Mouse (Mus musculus) forebrain, embryonic 12.5 days (tissue): ENCODE measurements around the gene Rora. TPM values are rescaled to one million over a fixed set of nuclear protein-coding genes. Genes with fewer than 3 reads are reported as not detected.
A peak's percentile ranks its signal among the peaks of the same experiment; 100 is the strongest.

ENCODE experiments used
- ATAC-seq: fragments of 200-750 bp; cut with Nextera tagmentation; 2 replicates; pipeline ENCODE4 v1.8.0; 2017; ENCODE audit warnings: moderate TSS enrichment; ENCODE audit not compliant: low FRiP score
- H3K27ac ChIP-seq: fragments of 300-500 bp; sonication (generic); 2 replicates; pipeline ENCODE4 v1.5.1; 2016; ENCODE audit warnings: mild to moderate bottlenecking
- H3K27me3 ChIP-seq: fragments of 300-500 bp; sonication (generic); 2 replicates; pipeline ENCODE4 v1.6.1; 2016; ENCODE audit warnings: mild to moderate bottlenecking
- H3K36me3 ChIP-seq: fragments of 300-500 bp; sonication (generic); replicated peaks from 2 replicates; pipeline ENCODE4 v1.6.1; 2016; ENCODE audit warnings: mild to moderate bottlenecking
- H3K4me1 ChIP-seq: fragments of 300-500 bp; sonication (generic); 2 replicates; pipeline ENCODE4 v1.6.1; 2016
- H3K4me2 ChIP-seq: fragments of 300-500 bp; sonication (generic); 2 replicates; pipeline ENCODE4 v1.6.1; 2016; ENCODE audit warnings: mild to moderate bottlenecking, moderate library complexity
- H3K4me3 ChIP-seq: fragments of 300-500 bp; sonication (generic); replicated peaks from 2 replicates; pipeline ENCODE4 v1.5.1; 2016; ENCODE audit warnings: mild to moderate bottlenecking
- H3K9ac ChIP-seq: fragments of 300-500 bp; sonication (generic); 2 replicates; pipeline ENCODE4 v1.6.1; 2016; ENCODE audit warnings: mild to moderate bottlenecking
- H3K9me3 ChIP-seq: fragments of 300-500 bp; sonication (generic); 2 replicates; pipeline ENCODE4 v1.6.1; 2016
- WGBS: fragments of 180-500 bp; shearing (Covaris S2); methylation state at CpG from one replicate; pipeline ENCODE4 v1.1.7; 2016; 5-methylcytosine and 5-hydroxymethylcytosine counted together
- polyA plus RNA-seq: library from polyadenylated mRNA; unstranded; fragments of >200 nt; fragmentation: Nextera tagmentation; extraction: Ambion mirVana; gene quantifications from 2 replicates; pipeline ENCODE4 v1.2.1, GENCODE M21; 2016

Rora gene
- polyA plus RNA-seq, 1 experiment from 2014 or later = 7.3 TPM

DNA sequence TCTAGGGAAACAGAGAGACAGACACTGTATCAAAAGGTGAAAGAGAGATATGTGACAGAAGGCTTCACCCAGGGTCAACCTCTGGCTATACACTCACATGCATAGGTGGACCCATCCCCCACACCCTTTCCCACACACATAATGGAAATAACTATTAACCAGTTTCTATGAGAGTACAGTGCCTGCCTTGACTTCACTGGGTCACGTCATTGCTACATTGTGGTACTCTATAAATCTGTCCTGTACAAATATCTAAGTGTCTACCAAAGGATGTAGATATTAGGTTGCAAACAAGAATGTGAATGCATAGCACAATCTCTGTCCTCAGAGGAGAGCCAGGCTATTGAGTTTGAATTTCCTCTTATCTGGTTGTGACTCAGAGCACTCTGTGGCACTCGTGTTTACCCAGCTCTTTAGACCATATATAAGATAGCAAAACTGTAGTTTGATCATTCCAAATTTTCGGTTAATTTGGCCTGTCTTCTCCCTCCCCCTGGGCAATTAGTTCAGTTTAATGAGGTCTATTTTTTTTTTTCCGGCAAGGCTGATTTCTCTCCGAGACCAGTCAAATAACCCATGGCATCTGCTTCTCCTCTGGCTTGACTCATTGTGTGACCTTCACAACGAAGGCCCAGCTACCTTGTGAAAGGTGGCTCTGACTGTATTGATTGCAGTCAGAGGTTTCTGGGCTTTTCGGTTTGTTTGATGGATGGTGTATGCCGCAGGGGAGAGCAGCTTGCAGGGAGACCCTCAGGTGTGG is 502.4 kb downstream of the Rora start:
- Histone ChIP-seq H3K4me1 (no peaks in the 10 kb centered on the region), H3K27me3 (no peaks in the 10 kb centered on the region), H3K4me2 (no peak overlapping the region), H3K9ac (no peak overlapping the region), H3K27ac (no peak overlapping the region), H3K4me3 (no peak overlapping the region), H3K9me3 (no peaks in the 10 kb centered on the region), H3K36me3 (no peaks in the 10 kb centered on the region)
- no peak for ATAC-seq
- WGBS = 76% methylated on average over 8 of the region's 8 CpGs

DNA sequence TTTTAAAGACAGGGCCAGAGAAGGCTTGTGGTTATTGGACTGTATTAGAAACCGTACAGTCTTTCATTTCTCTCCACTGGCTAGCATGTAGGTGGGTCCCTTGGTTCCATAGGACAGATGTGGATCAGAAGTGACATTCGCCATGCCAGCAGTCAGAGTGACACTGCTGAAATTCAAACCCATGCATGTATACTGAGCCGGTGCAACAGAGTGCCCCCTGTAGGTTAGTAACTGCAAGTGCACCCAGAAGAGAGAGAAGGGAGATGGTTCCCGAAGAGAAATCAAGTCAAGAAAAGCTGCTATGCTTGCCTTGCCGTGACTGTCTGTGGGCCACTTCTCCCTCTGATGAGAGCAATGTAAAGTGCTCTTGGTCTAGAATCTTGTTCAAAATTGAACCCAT is 507.2 kb downstream of the Rora start:
- Histone ChIP-seq H3K27ac (no peak overlapping the region), H3K9ac (no peak overlapping the region), H3K4me2 (no peak overlapping the region), H3K4me3 (no peak overlapping the region), H3K36me3 (no peaks in the 10 kb centered on the region), H3K9me3 (no peaks in the 10 kb centered on the region), H3K4me1 (no peaks in the 10 kb centered on the region), H3K27me3 (no peaks in the 10 kb centered on the region)
- no peak for ATAC-seq
- WGBS = 88% methylated on average over 5 of the region's 5 CpGs

DNA sequence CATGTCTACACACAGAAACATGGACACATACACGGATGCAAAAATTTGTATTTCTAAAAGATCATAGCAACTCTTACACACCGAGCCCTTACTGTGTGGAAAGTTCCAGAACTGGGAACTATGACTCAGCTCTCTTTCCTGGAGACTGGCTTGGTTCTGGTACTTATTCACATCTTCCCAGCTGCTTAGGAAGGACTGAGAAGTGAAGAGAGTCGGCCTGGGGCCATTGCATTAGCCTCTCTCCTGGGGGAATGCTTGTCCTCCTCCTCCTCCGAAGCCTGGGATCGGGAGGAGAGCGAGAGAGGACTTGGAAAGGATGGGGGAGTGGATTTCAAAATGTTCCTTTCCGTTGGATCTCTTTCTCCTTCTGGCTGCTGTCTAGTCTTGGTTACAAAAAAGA is 511.1 kb downstream of the Rora start:
- Histone ChIP-seq H3K4me3 (no peak overlapping the region), H3K27me3 (no peaks in the 10 kb centered on the region), H3K9me3 (no peaks in the 10 kb centered on the region), H3K27ac (no peak overlapping the region), H3K9ac (no peak overlapping the region), H3K36me3 (no peaks in the 10 kb centered on the region), H3K4me2 (no peak overlapping the region), H3K4me1 (no peaks in the 10 kb centered on the region)
- no peak for ATAC-seq
- 70% methylated on average over 7 of the region's 7 CpGs for WGBS

DNA sequence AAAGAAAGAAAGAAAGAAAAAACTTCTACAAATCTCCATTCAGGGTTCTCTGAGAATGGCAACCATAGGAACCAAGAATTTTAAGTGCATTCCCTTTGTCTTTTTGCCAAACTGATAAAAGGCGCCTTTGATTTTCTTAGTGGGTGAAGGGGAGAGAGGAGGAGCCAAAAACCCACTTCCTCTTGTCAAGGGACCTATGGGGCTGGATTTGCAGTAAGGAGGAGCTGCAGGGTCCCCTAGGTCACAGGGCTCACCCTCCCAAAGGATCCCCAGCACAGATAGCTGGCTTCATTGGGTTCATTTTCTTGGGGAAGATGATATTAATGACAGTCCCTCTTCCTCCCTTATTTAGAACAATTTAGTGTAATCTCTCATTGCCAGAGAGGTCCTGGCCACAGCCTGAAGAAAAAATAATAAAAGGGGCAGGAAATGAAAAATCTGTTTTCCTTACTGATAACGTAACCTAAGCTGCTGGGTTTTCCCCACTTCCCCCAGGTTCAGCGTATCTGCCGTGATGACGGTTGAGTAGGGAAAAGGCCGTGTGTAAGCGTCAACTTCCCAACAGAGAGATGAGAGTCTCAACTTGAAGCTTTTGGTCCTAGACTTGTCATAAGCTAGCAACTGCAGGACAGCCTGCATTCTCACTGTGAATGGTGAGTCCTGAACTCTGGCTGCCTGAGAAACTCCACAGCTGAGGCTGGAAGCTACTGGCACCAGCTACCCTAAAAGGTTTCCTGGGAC is 511.7 kb downstream of the Rora start:
- no peaks in the 10 kb centered on the region for H3K36me3 ChIP-seq
- H3K9ac ChIP-seq = no peak overlapping the region
- no peak overlapping the region for H3K4me2 ChIP-seq
- H3K27me3 ChIP-seq = no peaks in the 10 kb centered on the region
- no peaks in the 10 kb centered on the region for H3K9me3 ChIP-seq
- WGBS = 87% methylated on average over 7 of the region's 7 CpGs
- ATAC-seq = no peak
- no peaks in the 10 kb centered on the region for H3K4me1 ChIP-seq
- no peak overlapping the region for H3K27ac ChIP-seq
- no peak overlapping the region for H3K4me3 ChIP-seq

DNA sequence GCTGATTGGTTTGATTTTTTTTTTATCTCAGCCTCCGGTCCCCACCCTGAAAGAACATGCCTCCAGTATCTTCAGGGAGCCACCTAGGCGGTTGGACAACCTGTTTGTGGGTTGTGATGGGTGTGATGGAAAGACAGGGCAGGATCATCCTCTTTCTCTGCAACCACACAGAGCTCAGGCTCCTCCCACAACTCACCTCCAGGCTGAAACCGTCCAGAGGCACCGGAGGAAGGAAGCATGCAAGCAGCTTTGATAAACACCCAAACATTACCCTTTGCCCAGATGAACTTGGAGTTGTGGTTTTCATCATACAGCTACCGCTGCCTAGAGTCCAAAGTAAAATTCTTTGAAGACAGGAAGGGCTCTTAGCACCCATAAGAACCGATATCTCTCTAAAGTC is 520.5 kb downstream of the Rora start:
- Histone ChIP-seq H3K27me3 (no peaks in the 10 kb centered on the region), H3K9me3 (no peaks in the 10 kb centered on the region), H3K9ac (no peak overlapping the region), H3K4me3 (no peak overlapping the region), H3K4me2 (no peak overlapping the region), H3K4me1 (no peaks in the 10 kb centered on the region), H3K36me3 (no peaks in the 10 kb centered on the region), H3K27ac (no peak overlapping the region)
- ATAC-seq = no peak
- 79% methylated on average over 6 of the region's 6 CpGs for WGBS

DNA sequence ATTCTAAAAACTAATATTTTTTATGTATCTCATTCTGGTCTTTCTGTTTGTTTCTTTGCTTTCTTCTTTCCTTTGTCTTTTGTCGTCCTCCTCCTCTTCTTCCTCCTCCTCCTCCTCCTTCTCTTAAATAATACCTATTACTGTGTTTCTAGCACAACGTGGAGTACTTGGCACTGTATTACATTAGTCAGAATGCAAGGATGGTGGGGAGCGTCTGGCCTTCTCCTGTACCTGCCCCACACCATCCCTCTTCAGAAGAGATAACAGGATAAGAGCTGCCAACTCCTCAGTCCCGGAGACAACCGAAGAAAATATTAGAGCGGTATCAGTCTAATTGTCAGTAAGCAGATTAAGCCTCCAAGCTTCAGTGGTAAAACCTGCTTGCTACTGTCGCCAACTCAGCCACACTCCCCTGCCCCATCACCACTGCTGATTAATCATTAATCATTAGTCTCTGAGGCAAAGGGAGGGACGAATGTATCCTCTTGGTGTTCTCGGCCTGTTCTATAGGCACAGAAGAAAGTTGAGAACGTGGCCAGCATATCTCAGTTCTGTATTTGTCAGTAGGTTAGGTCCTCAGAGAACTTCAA is 521.0 kb downstream of the Rora start:
- Histone ChIP-seq H3K4me1 (no peaks in the 10 kb centered on the region), H3K4me2 (no peak overlapping the region), H3K27ac (no peak overlapping the region), H3K36me3 (no peaks in the 10 kb centered on the region), H3K27me3 (no peaks in the 10 kb centered on the region), H3K9ac (no peak overlapping the region), H3K4me3 (no peak overlapping the region), H3K9me3 (no peaks in the 10 kb centered on the region)
- 82% methylated on average over 10 of the region's 10 CpGs for WGBS
- no peak for ATAC-seq

DNA sequence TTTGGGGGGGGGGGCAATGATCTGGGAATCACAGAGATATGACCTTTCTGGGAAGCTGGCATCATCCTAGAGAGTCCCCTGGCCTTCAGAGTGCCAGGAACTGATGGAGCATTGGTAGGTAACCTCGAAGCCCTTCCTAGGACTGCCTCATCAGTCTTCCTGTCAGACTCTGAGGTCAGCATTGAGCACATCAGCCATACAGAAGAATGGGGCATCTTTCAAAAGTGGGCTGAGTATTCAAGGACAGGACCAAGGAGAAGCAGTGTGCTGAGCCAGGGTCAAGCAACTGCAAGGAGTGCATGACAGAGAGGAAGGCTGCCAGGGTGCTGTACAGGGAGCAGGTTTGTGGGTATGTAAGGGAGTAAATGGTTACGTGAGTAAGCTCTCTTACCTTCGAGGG is 523.4 kb downstream of the Rora start:
- Histone ChIP-seq H3K27ac (no peak overlapping the region), H3K4me1 (no peaks in the 10 kb centered on the region), H3K36me3 (no peaks in the 10 kb centered on the region), H3K4me2 (no peak overlapping the region), H3K9me3 (no peaks in the 10 kb centered on the region), H3K27me3 (no peaks in the 10 kb centered on the region), H3K9ac (no peak overlapping the region), H3K4me3 (no peak overlapping the region)
- no peak for ATAC-seq
- WGBS = 96% methylated on average over 3 of the region's 3 CpGs

DNA sequence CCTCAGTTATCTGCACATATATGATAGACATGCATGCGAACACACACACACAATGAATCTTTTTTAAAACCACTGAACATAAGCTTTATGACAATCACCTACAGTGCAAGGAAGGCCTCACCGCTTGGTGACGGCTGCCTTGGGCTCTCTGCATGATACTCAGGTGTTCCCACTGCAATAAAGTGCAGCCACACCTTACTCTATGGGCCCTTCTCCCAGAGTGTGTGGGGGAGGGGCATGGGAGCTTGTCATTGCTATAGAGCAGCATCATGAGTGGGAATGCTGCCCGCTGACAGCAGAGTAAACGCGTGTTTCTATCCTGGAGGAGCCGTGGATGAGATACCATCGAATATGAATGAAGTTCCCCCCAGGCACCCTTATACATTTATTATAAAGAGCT is 525.6 kb downstream of the Rora start:
- H3K27me3 ChIP-seq = no peaks in the 10 kb centered on the region
- H3K9ac ChIP-seq = no peak overlapping the region
- H3K4me3 ChIP-seq = no peak overlapping the region
- 95% methylated on average over 8 of the region's 8 CpGs for WGBS
- no peak overlapping the region for H3K4me2 ChIP-seq
- no peak overlapping the region for H3K27ac ChIP-seq
- H3K9me3 ChIP-seq = no peaks in the 10 kb centered on the region
- H3K4me1 ChIP-seq = no peaks in the 10 kb centered on the region
- ATAC-seq = no peak
- H3K36me3 ChIP-seq = no peaks in the 10 kb centered on the region

DNA sequence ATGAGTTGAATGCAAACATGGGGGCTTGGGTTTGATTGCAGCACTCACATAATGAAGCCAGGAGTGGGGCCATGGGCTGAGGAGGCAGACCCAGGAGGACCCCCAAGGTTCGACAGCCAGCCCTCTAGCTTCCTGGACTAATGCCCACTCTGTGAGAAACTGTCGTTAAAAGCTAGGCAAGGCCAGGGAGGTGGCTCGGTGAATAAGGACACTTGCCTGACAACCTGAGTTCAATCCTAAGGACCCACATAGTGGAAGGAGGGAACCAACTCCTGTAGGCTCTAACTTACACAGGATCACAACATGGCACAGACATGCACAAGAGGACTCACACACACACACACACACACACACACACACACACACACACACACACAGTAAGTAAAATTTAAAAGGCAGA is 527.4 kb downstream of the Rora start:
- Histone ChIP-seq H3K4me3 (no peak overlapping the region), H3K27me3 (no peaks in the 10 kb centered on the region), H3K36me3 (no peaks in the 10 kb centered on the region), H3K9me3 (no peaks in the 10 kb centered on the region), H3K27ac (0 out of 2 replicates have a peak overlapping the region, but pooled peaks have one; percentile 13), H3K4me2 (no peak overlapping the region), H3K9ac (no peak overlapping the region), H3K4me1 (peaks cover 3% of the 10 kb centered on the region; the same call in 1 of the 2 replicates)
- 45% methylated on average over 3 of the region's 3 CpGs for WGBS
- no peak for ATAC-seq

DNA sequence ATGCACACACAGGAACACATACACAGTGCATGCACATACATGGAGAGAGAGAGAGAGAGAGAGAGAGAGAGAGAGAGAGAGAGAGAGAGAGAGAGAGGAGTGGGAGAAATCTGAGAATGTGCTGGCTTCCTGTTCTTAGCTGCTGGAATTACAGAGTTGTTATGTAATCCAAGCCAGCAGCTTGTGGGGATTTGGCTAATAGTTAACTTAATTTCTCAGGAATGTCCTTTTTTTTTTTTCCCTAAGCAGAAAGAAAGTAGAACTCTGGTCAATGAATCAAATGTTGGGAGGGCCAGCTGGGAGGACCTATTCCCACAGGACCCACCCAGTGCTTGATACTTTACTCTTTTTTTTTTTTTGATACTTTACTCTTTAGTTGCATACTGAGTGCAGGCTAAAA is 527.8 kb downstream of the Rora start:
- no peaks in the 10 kb centered on the region for H3K27me3 ChIP-seq

DNA sequence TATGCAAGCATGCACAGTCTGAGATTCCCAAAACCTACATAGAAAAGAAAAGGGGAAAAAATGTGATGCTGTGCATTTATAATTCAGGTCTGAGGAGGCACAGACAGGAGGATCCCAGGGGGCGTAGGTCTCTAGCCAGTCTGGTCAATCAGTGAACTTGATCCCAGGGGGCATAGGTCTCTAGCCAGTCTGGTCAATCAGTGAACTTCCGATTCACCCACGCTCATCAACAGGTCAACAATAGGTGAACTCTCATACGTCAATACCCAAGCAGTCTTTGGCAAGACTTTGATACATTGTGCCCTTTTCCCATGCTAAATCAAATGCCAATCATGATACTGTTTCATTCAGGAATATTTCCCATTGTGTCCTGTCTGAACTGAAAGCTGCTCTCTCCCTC is 530.3 kb downstream of the Rora start:
- no peak overlapping the region for H3K4me3 ChIP-seq
- H3K36me3 ChIP-seq = no peaks in the 10 kb centered on the region
- no peak overlapping the region for H3K9ac ChIP-seq
- WGBS = 72% methylated on average over 4 of the region's 4 CpGs
- H3K4me1 ChIP-seq = peaks cover 3% of the 10 kb centered on the region; the same call in 1 of the 2 replicates
- H3K27ac ChIP-seq = no peak overlapping the region
- no peaks in the 10 kb centered on the region for H3K9me3 ChIP-seq
- H3K4me2 ChIP-seq = no peak overlapping the region
- no peaks in the 10 kb centered on the region for H3K27me3 ChIP-seq
- ATAC-seq = no peak

More for the DNA sequence above, 527.8 kb downstream of the Rora start:
- Histone ChIP-seq H3K9me3 (no peaks in the 10 kb centered on the region), H3K4me2 (no peak overlapping the region), H3K36me3 (no peaks in the 10 kb centered on the region), H3K4me3 (no peak overlapping the region), H3K27ac (no peak overlapping the region), H3K9ac (no peak overlapping the region), H3K4me1 (peaks cover 3% of the 10 kb centered on the region; the same call in 1 of the 2 replicates)
- ATAC-seq = no peak

DNA sequence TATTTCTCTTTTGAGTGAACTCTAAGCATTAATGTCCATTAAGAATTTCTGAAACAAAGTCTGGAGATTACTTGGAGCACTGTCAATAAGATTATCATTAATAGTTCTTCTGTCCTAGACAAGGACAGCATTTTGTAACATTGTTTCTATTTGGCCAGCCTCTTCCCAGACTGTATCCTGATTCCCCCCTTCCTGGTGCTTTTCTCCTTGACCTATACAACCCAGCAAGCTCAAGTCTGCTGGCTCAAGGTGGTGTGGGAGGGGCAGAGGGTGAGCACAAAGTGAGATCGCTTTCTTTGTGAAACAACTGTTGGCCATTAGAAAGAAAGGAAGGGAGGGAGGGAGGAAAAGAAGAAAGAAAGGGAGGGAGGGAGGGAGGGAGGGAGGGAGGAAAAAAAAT is 537.1 kb downstream of the Rora start:
- no peak for ATAC-seq
- 17% methylated on average over 1 of the region's 1 CpGs for WGBS

More for the DNA sequence above, 537.1 kb downstream of the Rora start:
- H3K27me3 ChIP-seq = no peaks in the 10 kb centered on the region
- no peaks in the 10 kb centered on the region for H3K36me3 ChIP-seq
- no peaks in the 10 kb centered on the region for H3K9me3 ChIP-seq
- H3K4me1 ChIP-seq = no peaks in the 10 kb centered on the region
- H3K4me3 ChIP-seq = no peak overlapping the region
- H3K4me2 ChIP-seq = no peak overlapping the region
- H3K9ac ChIP-seq = no peak overlapping the region
- no peak overlapping the region for H3K27ac ChIP-seq
